Mouse (Mus musculus): ENCODE data around the gene Clec1b. TPM values are rescaled to one million over a fixed set of nuclear protein-coding genes. Genes with fewer than 3 reads are reported as not detected.

Gene Clec1b
- polyA plus RNA-seq, 1 experiment from 2014 or later, result 23.6 TPM

DNA sequence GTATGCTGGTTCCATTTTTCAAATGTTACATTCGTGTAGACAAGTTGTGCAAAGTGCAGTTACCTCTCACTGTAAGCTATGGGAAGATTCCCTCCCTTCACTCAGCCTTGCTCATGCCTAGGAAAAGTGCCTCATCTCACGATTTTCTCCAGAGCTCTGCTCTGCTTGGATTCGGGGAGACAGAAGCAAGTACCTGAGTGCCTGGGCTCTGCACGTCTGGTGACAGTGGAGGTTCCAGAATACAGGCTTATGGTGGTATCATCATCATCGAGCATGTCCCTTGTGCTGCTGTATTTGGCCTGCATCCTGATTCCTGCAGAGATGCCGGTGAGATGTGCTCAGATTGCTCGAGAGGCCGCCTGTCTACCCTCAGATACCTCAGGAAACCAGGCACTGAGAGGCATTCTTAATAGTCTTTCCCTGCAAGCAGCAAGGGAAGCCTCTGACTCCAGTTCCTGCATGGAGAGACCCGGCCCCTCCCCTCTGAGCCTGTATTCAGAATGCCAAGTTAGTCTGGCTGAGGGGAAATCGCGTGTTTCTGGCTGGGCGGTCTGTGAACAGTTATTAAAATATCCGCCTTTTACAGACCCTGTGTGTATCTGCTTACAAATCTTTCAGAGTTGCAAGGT, 54.4 kb downstream of the Clec1b start, which contains the start of gene Clec1a:
Gene Clec1a, minus strand, starts transcription at position 590 of the 629 bp plus-strand sequence.
- H3K4me2 ChIP-seq, result no peak within 1 kb of the TSS
- 41% methylated on average over 13 of the region's 13 CpGs for WGBS (ENCODE audit: insufficient replicate concordance)
- H3K4me3 ChIP-seq (replicated peaks), result no peak within 1 kb of the TSS
- no peaks in the 10 kb centered on the region for H3K4me1 ChIP-seq (replicated peaks)
- no peaks in the 10 kb centered on the region for H3K36me3 ChIP-seq (replicated peaks)
- H3K27me3 ChIP-seq, result no peaks in the 10 kb centered on the region
- no peak within 1 kb of the TSS for H3K27ac ChIP-seq (replicated peaks)
- H3K9me3 ChIP-seq (replicated peaks), result no peaks in the 10 kb centered on the region
- no peak within 1 kb of the TSS for H3K9ac ChIP-seq
- no peak for ATAC-seq (ENCODE audit: insufficient read depth)

Other genes starting within 250 kb of the Clec1b start
- gene Clec2d, start 216.7 kb upstream of the Clec1b start, polyA plus RNA-seq (2015; fragmentation: Nextera tagmentation; extraction: Ambion mirVana), result 0.58 and 0.59 TPM in 2 replicates
- gene Cd69, start 121.9 kb upstream of the Clec1b start, polyA plus RNA-seq (2015; fragmentation: Nextera tagmentation; extraction: Ambion mirVana), result 0.93 and 1.2 TPM in 2 replicates
- not detected in 2 replicates for gene 4922502D21Rik, start 65.5 kb upstream of the Clec1b start, polyA plus RNA-seq (2015; fragmentation: Nextera tagmentation; extraction: Ambion mirVana)
- 13.6 and 14.5 TPM in 2 replicates for gene Clec12a, start 54.6 kb upstream of the Clec1b start, polyA plus RNA-seq (2015; fragmentation: Nextera tagmentation; extraction: Ambion mirVana)
- 0.06 and 0.08 TPM in 2 replicates for gene Clec12b, start 11.4 kb upstream of the Clec1b start, polyA plus RNA-seq (2015; fragmentation: Nextera tagmentation; extraction: Ambion mirVana)
- 0.22 and 0.25 TPM in 2 replicates for gene Clec9a, start 11.6 kb downstream of the Clec1b start, polyA plus RNA-seq (2015; fragmentation: Nextera tagmentation; extraction: Ambion mirVana)
- gene Clec1a, start 54.7 kb downstream of the Clec1b start, polyA plus RNA-seq (2015; fragmentation: Nextera tagmentation; extraction: Ambion mirVana), result 0.40 and 0.41 TPM in 2 replicates
- 1.2 and 1.3 TPM in 2 replicates for gene Olr1, start 109.9 kb downstream of the Clec1b start, polyA plus RNA-seq (2015; fragmentation: Nextera tagmentation; extraction: Ambion mirVana)
- gene Tmem52b, start 115.3 kb downstream of the Clec1b start, polyA plus RNA-seq (2015; fragmentation: Nextera tagmentation; extraction: Ambion mirVana), result 0.02 TPM in 1 of 2 replicates, not detected in the other
- 26.3 and 27.7 TPM in 2 replicates for gene Gabarapl1, start 135.9 kb downstream of the Clec1b start, polyA plus RNA-seq (2015; fragmentation: Nextera tagmentation; extraction: Ambion mirVana)
- 0.07 TPM in 1 of 2 replicates, not detected in the other for gene Klre1, start 180.6 kb downstream of the Clec1b start, polyA plus RNA-seq (2015; fragmentation: Nextera tagmentation; extraction: Ambion mirVana)
- 0.70 and 0.76 TPM in 2 replicates for gene Klrd1, start 194.5 kb downstream of the Clec1b start, polyA plus RNA-seq (2015; fragmentation: Nextera tagmentation; extraction: Ambion mirVana)
- gene Klrk1, start 226.6 kb downstream of the Clec1b start, polyA plus RNA-seq (2015; fragmentation: Nextera tagmentation; extraction: Ambion mirVana), result 0.54 and 0.93 TPM in 2 replicates
- not detected in 2 replicates for gene Klrc3, start 246.0 kb downstream of the Clec1b start, polyA plus RNA-seq (2015; fragmentation: Nextera tagmentation; extraction: Ambion mirVana)

Measured in liver, embryonic 15.5 days (tissue).